Comparison of ENCODE assay signal across 21 mouse cellular contexts in genomic region chr8:95661575-95661974, GRCm38 (mm10). TPM values are rescaled to one million over a fixed set of nuclear protein-coding genes. Genes with fewer than 3 reads are reported as not detected.
"Had no signal": no experiment of that assay in that cellular context is flagged by ENCODE, and none has a peak within 500 bp of the region (broad histone marks: within the 10 kb centered on the region; RNA-seq: fewer than 3 reads in every experiment).

No protein-coding gene starts in this region.

- ATAC-seq: liver, postnatal 0 days; lung, postnatal 0 days; midbrain, embryonic 13.5 days; midbrain, embryonic 16.5 days had no signal

- H3K4me2 ChIP-seq: lung, embryonic 15.5 days; midbrain, embryonic 11.5 days; midbrain, embryonic 13.5 days; neural tube, embryonic 13.5 days; neural tube, embryonic 15.5 days; stomach, embryonic 15.5 days had no signal

- DNase-seq: liver, postnatal 0 days; lung, adult 2 months; lung, postnatal 14 days; lung, postnatal 36 days; right cerebral cortex, postnatal 14 days; thymus, adult 2 months; thymus, postnatal 25 days; thymus, postnatal 4 days had no signal

- H3K36me3 ChIP-seq: lung, embryonic 15.5 days; midbrain, embryonic 13.5 days; neural tube, embryonic 13.5 days; neural tube, embryonic 15.5 days; stomach, embryonic 15.5 days had no signal

- H3K27me3 ChIP-seq: lung, embryonic 15.5 days; midbrain, embryonic 13.5 days; neural tube, embryonic 13.5 days; neural tube, embryonic 15.5 days; stomach, embryonic 15.5 days had no signal

- H3K4me1 ChIP-seq: lung, embryonic 15.5 days; midbrain, embryonic 13.5 days; neural tube, embryonic 13.5 days; neural tube, embryonic 15.5 days; stomach, embryonic 15.5 days had no signal

- H3K27ac ChIP-seq: lung, embryonic 15.5 days; macrophage; midbrain, embryonic 13.5 days; neural tube, embryonic 13.5 days; neural tube, embryonic 15.5 days; stomach, embryonic 15.5 days; stomach, postnatal 0 days had no signal

- H3K9ac ChIP-seq: liver, postnatal 0 days; lung, embryonic 15.5 days; midbrain, embryonic 13.5 days; neural tube, embryonic 13.5 days; neural tube, embryonic 15.5 days; stomach, embryonic 15.5 days had no signal

- H3K9me3 ChIP-seq: lung, embryonic 15.5 days; midbrain, embryonic 13.5 days; neural tube, embryonic 13.5 days; neural tube, embryonic 15.5 days; stomach, embryonic 15.5 days had no signal

- H3K4me3 ChIP-seq: lung, embryonic 15.5 days; megakaryocyte, embryonic 14.5 days; midbrain, embryonic 13.5 days; myocyte; neural tube, embryonic 13.5 days; neural tube, embryonic 15.5 days; stomach, embryonic 15.5 days had no signal

RNA-seq across cellular contexts. Expression of gene Ndrg4, which starts 15.2 kb away (rescaled TPM):
- total RNA-seq: megakaryocyte progenitor cell, adult 5-6 weeks had no signal
